Mouse (Mus musculus) forebrain, embryonic 11.5 days (tissue): Measurements from ENCODE around the gene Cryzl2. TPM values are rescaled to one million over a fixed set of nuclear protein-coding genes. Genes with fewer than 3 reads are reported as not detected.
A peak's percentile ranks its signal among the peaks of the same experiment; 100 is the strongest.

Experiments
- ATAC-seq: fragments of 200-750 bp; cut with Nextera tagmentation; replicated peaks from 2 replicates; pipeline ENCODE4 v1.8.0; 2017; ENCODE audit warnings: moderate TSS enrichment; ENCODE audit not compliant: low FRiP score
- DNase-seq: peaks from one replicate; pipeline ENCODE4 v3.0.0-alpha.2; 2017; ENCODE audit warnings: low spot score
- H3K27ac ChIP-seq: fragments of 300-500 bp; sonication (generic); 2 replicates; pipeline ENCODE4 v1.5.1; 2014; ENCODE audit warnings: low read depth, low read length
- H3K27me3 ChIP-seq: fragments of 300-500 bp; sonication (generic); 2 replicates; pipeline ENCODE4 v1.6.1; 2014; ENCODE audit warnings: mild to moderate bottlenecking, low read length, mixed read lengths; ENCODE audit not compliant: control insufficient read depth, insufficient read depth
- H3K36me3 ChIP-seq: fragments of 300-500 bp; sonication (generic); 2 replicates; pipeline ENCODE4 v1.6.1; 2014; ENCODE audit warnings: mild to moderate bottlenecking, low read length, moderate library complexity, mixed read lengths; ENCODE audit not compliant: control insufficient read depth, insufficient read depth
- H3K4me1 ChIP-seq: fragments of 300-500 bp; sonication (generic); replicated peaks from 2 replicates; pipeline ENCODE4 v1.6.1; 2014; ENCODE audit warnings: low read length, mixed read lengths; ENCODE audit not compliant: control insufficient read depth, insufficient read depth
- H3K4me2 ChIP-seq: fragments of 300-500 bp; sonication (generic); 2 replicates; pipeline ENCODE4 v1.6.1; 2014; ENCODE audit warnings: low read depth, mild to moderate bottlenecking, low read length, moderate library complexity, mixed read lengths; ENCODE audit not compliant: severe bottlenecking
- H3K4me3 ChIP-seq: fragments of 300-500 bp; sonication (generic); 2 replicates; pipeline ENCODE4 v1.5.1; 2014; ENCODE audit warnings: low read depth, low read length
- H3K9ac ChIP-seq: fragments of 300-500 bp; sonication (generic); 2 replicates; pipeline ENCODE4 v1.6.1; 2014; ENCODE audit warnings: low read length
- H3K9me3 ChIP-seq: fragments of 300-500 bp; sonication (generic); 2 replicates; pipeline ENCODE4 v1.6.1; 2016; ENCODE audit warnings: low read length, mixed read lengths; ENCODE audit not compliant: control insufficient read depth
- WGBS: fragments of 180-500 bp; shearing (Covaris S2); extraction: QIAGEN DNeasy Blood & Tissue Kit; methylation state at CpG from one replicate; pipeline ENCODE4 v1.1.7; 2014; 5-methylcytosine and 5-hydroxymethylcytosine counted together
- polyA plus RNA-seq: library from polyadenylated mRNA; unstranded; fragments of >200 nt; fragmentation: Nextera tagmentation; extraction: Ambion mirVana; gene quantifications from 2 replicates; pipeline ENCODE4 v1.2.1, GENCODE M21; 2014

Gene Cryzl2
- polyA plus RNA-seq, 1 experiment from 2014 or later = 9.4 TPM

DNA sequence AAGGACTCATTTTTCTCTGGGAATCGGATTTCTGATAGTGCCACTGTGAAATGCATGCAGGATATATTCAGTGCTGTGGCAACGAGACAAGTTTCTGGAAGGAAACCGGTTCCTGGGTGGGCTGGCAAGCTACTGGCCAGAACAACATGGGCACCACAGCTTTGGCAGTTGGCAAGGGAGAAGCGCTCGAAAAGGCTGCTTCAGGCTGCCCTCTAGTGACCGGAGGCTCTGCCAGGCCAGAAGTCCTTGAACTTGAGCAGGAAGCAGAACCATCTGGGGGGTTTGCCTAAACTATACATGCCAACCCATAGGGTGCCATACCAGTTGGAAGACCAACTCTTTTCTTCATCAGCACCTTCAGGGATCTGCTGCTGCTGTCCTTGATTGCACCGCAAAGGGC is 12.1 kb upstream of the Cryzl2 start:
- peaks cover 39% of the 10 kb centered on the region for H3K4me1 ChIP-seq
- no peaks in the 10 kb centered on the region for H3K36me3 ChIP-seq
- H3K9me3 ChIP-seq = no peaks in the 10 kb centered on the region
- H3K9ac ChIP-seq = no peak overlapping the region
- H3K4me3 ChIP-seq = no peak overlapping the region
- no peak overlapping the region for H3K4me2 ChIP-seq
- no peak for ATAC-seq
- peak; percentile 61 for DNase-seq
- WGBS = 67% methylated on average over 7 of the region's 7 CpGs
- no peaks in the 10 kb centered on the region; the same call in 1 of the 2 replicates for H3K27me3 ChIP-seq
- no peak overlapping the region for H3K27ac ChIP-seq

DNA sequence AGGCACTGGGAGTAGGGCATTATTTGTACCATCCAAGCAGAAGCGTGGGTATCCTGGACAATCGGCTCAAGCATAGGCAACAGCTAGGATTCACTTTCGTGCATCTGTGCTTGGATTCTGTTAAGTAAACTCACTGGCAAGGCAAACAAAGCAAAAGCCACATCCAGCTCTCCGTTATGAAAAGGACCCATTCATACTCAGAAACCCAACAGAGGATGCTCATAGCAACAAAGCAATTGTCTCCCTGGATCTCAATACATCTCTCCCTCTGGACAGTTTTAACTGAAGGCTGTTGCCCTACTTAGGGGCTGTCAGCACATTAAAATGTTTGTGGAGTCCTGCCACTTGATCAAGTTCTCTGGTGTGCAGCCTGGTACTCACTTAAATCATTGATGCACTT is 11.2 kb upstream of the Cryzl2 start:
- H3K4me3 ChIP-seq = no peak overlapping the region
- no peaks in the 10 kb centered on the region; the same call in 1 of the 2 replicates for H3K27me3 ChIP-seq
- DNase-seq (no peak), ATAC-seq (no peak)
- H3K36me3 ChIP-seq = no peaks in the 10 kb centered on the region
- no peaks in the 10 kb centered on the region for H3K9me3 ChIP-seq
- H3K4me1 ChIP-seq = peaks cover 39% of the 10 kb centered on the region
- no peak overlapping the region for H3K27ac ChIP-seq
- no peak overlapping the region for H3K4me2 ChIP-seq
- H3K9ac ChIP-seq = no peak overlapping the region
- WGBS = 61% methylated on average over 4 of the region's 4 CpGs

DNA sequence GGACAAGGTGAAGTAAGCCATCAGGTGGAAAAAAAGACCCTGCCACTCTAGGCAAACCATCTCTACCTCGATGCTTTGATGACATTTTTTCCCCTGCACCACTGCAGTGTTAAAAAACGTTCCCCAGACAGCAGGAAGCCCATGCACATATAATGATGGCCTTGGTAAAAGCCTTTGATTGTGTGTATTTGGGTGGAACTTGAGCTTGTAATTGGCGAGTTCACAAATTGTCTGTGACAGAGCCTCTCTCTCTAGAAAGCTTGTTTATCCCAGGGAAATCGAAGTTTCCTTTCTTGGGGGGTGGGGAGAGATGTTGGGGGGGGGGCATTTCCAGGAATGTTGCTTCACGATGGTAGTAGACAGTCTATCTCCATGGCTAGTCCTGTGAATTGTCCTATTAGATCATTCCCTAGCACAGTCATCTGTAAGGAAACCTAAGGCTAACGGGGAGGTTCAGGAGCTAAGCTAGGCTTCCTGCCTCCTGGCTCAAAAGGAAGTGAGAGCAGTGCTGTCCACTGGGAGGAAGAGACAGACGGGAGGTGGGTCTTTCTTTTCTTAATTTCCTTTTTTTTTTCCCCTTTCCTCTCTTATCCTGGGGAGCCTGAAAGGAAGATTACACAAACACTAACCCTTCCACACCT is 10.1 kb upstream of the Cryzl2 start:
- DNase-seq (peak; percentile 50), ATAC-seq (no peak)
- H3K27ac ChIP-seq = peak overlapping the region; percentile 13; the same call in 1 of the 2 replicates

DNA sequence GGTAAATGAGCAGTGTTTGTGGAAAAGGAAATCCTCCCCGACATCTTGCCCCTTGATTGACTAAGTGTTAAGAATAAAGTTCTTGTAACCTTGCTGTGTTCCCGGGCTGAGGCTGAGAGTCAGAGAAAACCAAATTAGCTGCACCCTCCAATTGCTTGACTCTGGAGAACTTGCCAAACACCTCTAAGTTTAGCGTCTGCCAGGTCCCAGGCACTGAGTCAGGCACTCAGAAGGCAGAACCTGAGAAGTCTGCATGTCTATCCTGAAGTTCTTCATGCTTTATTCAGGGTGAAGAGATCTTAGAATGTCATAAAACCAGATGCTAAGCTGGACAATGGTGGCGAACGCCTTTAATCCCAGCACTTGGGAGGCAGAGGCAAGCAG is 9.6 kb upstream of the Cryzl2 start:
- Histone ChIP-seq H3K9ac (no peak overlapping the region), H3K4me3 (no peak overlapping the region), H3K9me3 (no peaks in the 10 kb centered on the region), H3K27me3 (no peaks in the 10 kb centered on the region; the same call in 1 of the 2 replicates), H3K27ac (no peak overlapping the region), H3K36me3 (no peaks in the 10 kb centered on the region), H3K4me2 (no peak overlapping the region), H3K4me1 (peaks cover 29% of the 10 kb centered on the region)
- 58% methylated on average over 5 of the region's 5 CpGs for WGBS
- DNase-seq (no peak), ATAC-seq (no peak)

More for the DNA sequence above, 10.1 kb upstream of the Cryzl2 start:
- H3K27me3 ChIP-seq = no peaks in the 10 kb centered on the region; the same call in 1 of the 2 replicates
- WGBS = 9% methylated on average over 7 of the region's 7 CpGs
- no peaks in the 10 kb centered on the region for H3K36me3 ChIP-seq
- H3K4me3 ChIP-seq = no peak overlapping the region
- H3K9me3 ChIP-seq = no peaks in the 10 kb centered on the region
- H3K4me2 ChIP-seq = no peak overlapping the region
- peaks cover 33% of the 10 kb centered on the region for H3K4me1 ChIP-seq
- no peak overlapping the region for H3K9ac ChIP-seq

DNA sequence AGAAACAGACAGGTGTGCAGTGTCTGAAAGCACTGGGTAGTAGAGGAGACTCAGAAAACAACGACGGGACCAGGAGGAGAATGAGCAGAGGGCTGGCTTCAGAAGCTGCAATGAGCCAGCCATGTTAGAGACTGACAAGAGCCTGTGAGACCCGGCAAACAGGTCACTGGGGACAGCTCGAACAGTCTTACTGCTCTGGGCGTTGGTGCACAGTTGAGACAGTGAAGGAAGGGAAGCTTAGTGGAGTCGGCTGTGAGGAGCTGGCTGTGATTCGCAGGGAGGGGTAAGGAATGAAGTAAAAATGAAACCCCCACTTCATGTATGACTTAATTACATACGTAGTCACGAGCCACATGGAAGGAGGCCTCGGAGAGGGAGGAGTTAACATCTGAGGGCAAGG is 8.8 kb upstream of the Cryzl2 start:
- H3K4me1 ChIP-seq = peaks cover 24% of the 10 kb centered on the region
- H3K27ac ChIP-seq = no peak overlapping the region
- peak overlapping the region; percentile 35; the same call in 1 of the 2 replicates for H3K9ac ChIP-seq
- no peaks in the 10 kb centered on the region for H3K9me3 ChIP-seq
- H3K4me3 ChIP-seq = no peak overlapping the region
- DNase-seq = peak; percentile 54
- no peaks in the 10 kb centered on the region for H3K36me3 ChIP-seq
- H3K4me2 ChIP-seq = peak overlapping the region; percentile 44; the same call in 1 of the 2 replicates
- WGBS = 2% methylated on average over 10 of the region's 10 CpGs
- ATAC-seq = no peak
- no peaks in the 10 kb centered on the region; the same call in 1 of the 2 replicates for H3K27me3 ChIP-seq

DNA sequence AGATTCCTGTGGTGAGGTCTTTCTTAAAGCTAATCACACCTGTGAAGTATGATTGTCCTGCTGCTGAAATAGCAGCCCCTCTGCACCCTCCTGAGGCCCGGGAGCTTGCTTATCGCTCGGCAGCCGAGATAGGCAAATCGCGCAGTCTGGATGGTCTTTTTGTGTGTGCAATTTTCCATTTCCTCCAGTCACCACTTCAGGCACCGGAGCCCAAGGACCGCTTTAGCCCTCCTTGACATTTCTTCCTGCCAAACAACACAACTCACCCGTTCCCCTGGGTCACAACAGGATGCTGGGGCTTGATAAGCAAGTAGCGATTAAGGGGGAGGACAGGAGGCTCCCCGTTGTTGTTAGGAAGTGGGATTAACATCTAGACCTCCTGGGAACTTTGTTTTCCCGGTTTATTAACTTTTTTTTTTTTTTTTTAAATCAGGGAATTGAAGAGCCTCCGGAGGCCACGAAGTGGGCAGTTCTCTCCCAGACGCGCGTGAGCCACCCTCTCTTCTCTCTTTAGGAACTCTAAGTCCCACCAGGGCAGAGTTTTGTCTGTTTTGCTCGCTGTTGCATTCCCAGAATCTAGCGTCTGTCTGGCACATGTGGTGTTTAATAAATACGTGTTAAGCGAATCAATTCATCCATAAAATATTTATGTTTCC is 8.3 kb upstream of the Cryzl2 start:
- Histone ChIP-seq H3K9me3 (no peaks in the 10 kb centered on the region), H3K27me3 (no peaks in the 10 kb centered on the region; the same call in 1 of the 2 replicates), H3K4me2 (peak overlapping the region; percentile 44), H3K9ac (peak overlapping the region; percentile 35; the same call in 1 of the 2 replicates), H3K27ac (no peak overlapping the region), H3K36me3 (no peaks in the 10 kb centered on the region), H3K4me1 (peaks cover 22% of the 10 kb centered on the region), H3K4me3 (peak overlapping the region; percentile 12)
- WGBS = 1% methylated on average over 21 of the region's 21 CpGs
- ATAC-seq = no peak
- peak; percentile 55 for DNase-seq

DNA sequence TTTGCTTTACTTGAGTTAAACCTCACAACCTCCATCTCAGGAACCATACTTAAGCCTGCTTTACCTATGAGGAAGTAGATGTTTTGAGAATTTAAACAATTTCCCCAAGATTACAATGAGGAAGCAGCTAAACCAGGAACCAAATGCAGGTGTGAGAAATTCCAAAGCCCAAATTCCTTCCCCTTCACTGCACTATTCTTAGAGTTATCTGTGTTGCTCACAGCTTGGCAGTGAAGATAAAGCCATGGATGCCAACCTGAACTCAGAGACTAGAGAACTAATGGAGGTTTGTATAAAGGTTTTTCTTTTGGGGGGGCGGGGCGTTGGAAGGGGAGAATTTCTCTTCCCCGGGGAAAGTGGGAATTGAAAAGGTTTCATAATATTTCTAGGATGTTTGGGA is 6.1 kb upstream of the Cryzl2 start:
- no peak overlapping the region for H3K4me3 ChIP-seq
- peaks cover 17% of the 10 kb centered on the region for H3K4me1 ChIP-seq
- H3K27ac ChIP-seq = peak overlapping the region; percentile 41; the same call in 1 of the 2 replicates
- H3K36me3 ChIP-seq = no peaks in the 10 kb centered on the region
- ATAC-seq (no peak), DNase-seq (no peak)
- no peaks in the 10 kb centered on the region for H3K9me3 ChIP-seq
- H3K27me3 ChIP-seq = peaks cover 2% of the 10 kb centered on the region; the same call in 1 of the 2 replicates
- WGBS = 76% methylated on average over 3 of the region's 3 CpGs
- no peak overlapping the region for H3K4me2 ChIP-seq
- H3K9ac ChIP-seq = no peak overlapping the region

DNA sequence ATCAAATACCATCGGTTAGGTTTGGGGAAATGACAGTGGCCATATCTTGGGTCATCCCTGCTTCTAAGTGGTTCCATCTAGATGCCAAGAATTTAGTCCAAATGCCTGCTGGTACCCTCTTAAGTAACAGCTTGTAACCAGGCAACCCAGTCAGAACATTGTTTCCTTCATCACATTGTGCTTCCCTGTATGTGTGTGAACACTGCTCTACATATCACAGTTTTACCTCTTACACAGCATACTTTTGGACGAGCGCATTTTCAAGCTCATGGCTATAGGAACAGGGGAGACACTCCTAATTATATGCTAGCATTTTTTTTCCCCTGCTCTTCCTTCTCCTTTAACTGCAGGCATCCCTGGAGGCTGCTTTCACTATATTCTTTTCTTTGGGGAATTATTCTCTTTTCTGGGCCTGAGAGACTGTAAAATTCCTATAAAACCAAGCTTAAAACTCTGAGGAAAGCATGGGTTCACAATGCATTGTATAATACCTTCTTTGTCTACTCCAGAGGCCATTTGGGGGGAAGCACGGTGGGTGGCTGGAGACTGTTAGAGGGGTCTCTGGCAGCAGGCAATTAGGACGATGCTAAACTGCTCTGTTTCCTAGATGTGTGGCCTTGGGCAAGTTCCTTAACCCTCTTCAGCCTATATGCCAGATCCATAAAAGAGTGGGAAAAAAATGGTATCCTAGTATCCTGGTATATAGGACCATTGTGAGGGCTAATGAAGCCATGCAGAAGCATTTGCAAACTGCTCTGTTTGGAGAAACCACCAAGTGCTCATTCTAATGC is 5.4 kb upstream of the Cryzl2 start:
- no peak overlapping the region for H3K4me3 ChIP-seq
- 19% methylated on average over 5 of the region's 5 CpGs for WGBS
- DNase-seq = peak; percentile 80
- ATAC-seq = peak; percentile 87
- peak overlapping the region; percentile 53 for H3K27ac ChIP-seq
- H3K36me3 ChIP-seq = no peaks in the 10 kb centered on the region
- H3K9me3 ChIP-seq = no peaks in the 10 kb centered on the region
- peaks cover 11% of the 10 kb centered on the region; the same call in 1 of the 2 replicates for H3K4me1 ChIP-seq
- H3K4me2 ChIP-seq = no peak overlapping the region
- H3K27me3 ChIP-seq = peaks cover 2% of the 10 kb centered on the region; the same call in 1 of the 2 replicates
- no peak overlapping the region for H3K9ac ChIP-seq
